Mouse (Mus musculus) ES-Bruce4 (cell line): ENCODE data around the gene Cyp1a2. TPM values are rescaled to one million over a fixed set of nuclear protein-coding genes. Genes with fewer than 3 reads are reported as not detected.
A peak's percentile ranks its signal among the peaks of the same experiment; 100 is the strongest.

Experiments
- H3K27ac ChIP-seq: 2 replicates; pipeline ENCODE4 v1.5.1; 2012; ENCODE audit warnings: low read length, inconsistent platforms; ENCODE audit not compliant: insufficient read depth
- H3K27me3 ChIP-seq: 2 replicates; pipeline ENCODE4 v1.6.1; 2012; ENCODE audit warnings: mild to moderate bottlenecking, low read length, inconsistent platforms; ENCODE audit not compliant: control insufficient read depth, poor library complexity, insufficient read depth, severe bottlenecking
- H3K36me3 ChIP-seq: 2 replicates; pipeline ENCODE4 v1.6.1; 2012; ENCODE audit warnings: inconsistent platforms, mild to moderate bottlenecking, low read length, moderate library complexity; ENCODE audit not compliant: control insufficient read depth, poor library complexity, insufficient read depth, severe bottlenecking
- H3K4me1 ChIP-seq: one replicate; pipeline ENCODE4 v1.8.1; 2011; ENCODE audit warnings: low read length; ENCODE audit not compliant: control insufficient read depth, insufficient read depth
- H3K4me3 ChIP-seq: 2 replicates; pipeline ENCODE4 v1.5.1; 2011; ENCODE audit warnings: low read depth, mild to moderate bottlenecking, low read length
- H3K9ac ChIP-seq: 2 replicates; pipeline ENCODE4 v1.6.1; 2012; ENCODE audit warnings: low read depth, mild to moderate bottlenecking, inconsistent platforms; ENCODE audit not compliant: poor library complexity, severe bottlenecking
- H3K9me3 ChIP-seq: replicated peaks from 2 replicates; pipeline ENCODE4 v1.6.1; 2012; ENCODE audit warnings: mild to moderate bottlenecking, low read length, inconsistent platforms; ENCODE audit not compliant: control insufficient read depth, poor library complexity, insufficient read depth, severe bottlenecking
- CTCF ChIP-seq: IDR thresholded peaks from one replicate; pipeline ENCODE4 v1.8.1; 2011; ENCODE audit warnings: low read depth, low read length
- EP300 ChIP-seq: IDR thresholded peaks from 2 replicates; pipeline ENCODE4 v1.6.1; 2011; ENCODE audit warnings: low read depth, low read length; ENCODE audit not compliant: insufficient read depth
- POLR2A ChIP-seq: IDR thresholded peaks from one replicate; pipeline ENCODE4 v1.8.1; 2011; ENCODE audit warnings: low read length; ENCODE audit not compliant: insufficient read depth
- polyA plus RNA-seq: library from polyadenylated mRNA; stranded (reverse); fragments of >200 nt; gene quantifications from 2 replicates; pipeline ENCODE4 v1.2.4, GENCODE M21; 2011; ENCODE audit warnings: low read depth; ENCODE audit not compliant: missing spikeins, insufficient read depth, insufficient read length

Cyp1a2 gene
- polyA plus RNA-seq, 1 experiment, result not detected

DNA sequence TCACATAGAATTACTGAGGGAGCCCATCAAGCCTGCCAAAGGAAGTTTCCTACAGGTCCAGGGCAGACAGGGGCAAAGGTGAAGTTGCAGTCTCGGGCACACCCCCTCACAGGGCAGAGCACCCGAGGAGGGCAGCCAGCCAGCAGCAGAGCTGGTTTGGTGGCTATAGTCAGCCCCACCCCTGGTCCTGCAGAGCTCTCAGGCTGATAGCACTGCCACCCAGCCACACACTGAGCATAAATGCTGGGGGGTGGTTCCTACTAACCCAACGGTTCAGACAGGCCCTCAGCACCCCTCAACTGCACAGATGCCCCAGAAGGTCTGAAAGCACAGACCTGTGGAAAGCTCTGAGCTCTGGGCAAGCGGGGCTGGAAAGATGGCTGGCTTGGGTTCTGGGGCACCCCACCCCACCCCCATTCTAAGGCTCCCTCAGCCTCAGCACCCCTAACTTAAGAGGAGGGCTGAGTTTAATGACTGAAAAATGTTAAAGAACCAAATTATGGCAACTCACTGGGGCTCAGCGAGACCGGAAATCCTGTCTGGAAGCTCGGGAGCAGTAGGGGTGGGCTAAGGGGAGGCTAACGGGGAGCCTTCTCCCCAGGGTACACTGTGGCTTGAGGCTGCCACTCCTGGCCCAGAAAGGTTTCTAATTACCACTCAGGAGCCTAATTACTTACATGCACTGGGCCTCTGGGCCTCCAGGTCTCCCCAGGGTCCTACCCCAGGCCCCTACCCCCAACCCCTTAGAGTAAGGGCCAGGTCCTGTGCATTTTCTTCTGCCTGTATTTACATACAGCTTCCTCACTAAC lies 44.6 kb downstream of the Cyp1a2 start:
- TF ChIP-seq EP300, result no peak
- no peak for TF ChIP-seq POLR2A
- TF ChIP-seq CTCF, result no peak

GRCm38 (mm10) chr9:57637741-57638322 lies 45.7 kb downstream of the Cyp1a2 start:
- Histone ChIP-seq H3K4me3 (no peak overlapping the region), H3K9me3 (no peaks in the 10 kb centered on the region), H3K27ac (no peak overlapping the region), H3K27me3 (no peaks in the 10 kb centered on the region), H3K4me1 (peaks cover 4% of the 10 kb centered on the region), H3K9ac (no peak overlapping the region), H3K36me3 (no peaks in the 10 kb centered on the region)
- TF ChIP-seq CTCF (no peak), EP300 (no peak), POLR2A (no peak)

More for the DNA sequence above, 44.6 kb downstream of the Cyp1a2 start:
- Histone ChIP-seq H3K27ac (no peak overlapping the region), H3K27me3 (no peaks in the 10 kb centered on the region), H3K4me1 (peaks cover 9% of the 10 kb centered on the region), H3K9ac (no peak overlapping the region), H3K4me3 (no peak overlapping the region), H3K36me3 (no peaks in the 10 kb centered on the region), H3K9me3 (no peaks in the 10 kb centered on the region)

DNA sequence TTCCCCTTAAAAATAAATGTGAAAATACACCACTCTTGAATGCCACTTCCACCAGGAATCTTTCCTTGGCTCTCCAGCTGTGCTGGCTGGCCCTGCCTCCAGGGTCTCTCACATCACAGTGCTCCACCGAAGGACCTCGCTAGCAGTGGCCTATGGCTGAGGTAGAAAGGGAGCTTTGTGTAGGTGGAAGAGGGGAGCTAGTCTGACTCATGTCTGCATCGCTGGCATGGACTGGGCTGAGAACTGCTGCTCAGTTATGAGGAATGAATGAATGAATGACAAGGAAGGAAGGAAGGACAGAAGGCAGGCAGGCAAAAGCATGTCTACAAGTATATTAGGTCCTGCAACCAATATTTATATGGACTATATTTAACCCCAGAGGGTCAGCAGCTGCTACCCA lies 46.2 kb downstream of the Cyp1a2 start:
- Histone ChIP-seq H3K36me3 (no peaks in the 10 kb centered on the region), H3K9ac (no peak overlapping the region), H3K27me3 (no peaks in the 10 kb centered on the region), H3K4me1 (peaks cover 4% of the 10 kb centered on the region), H3K4me3 (no peak overlapping the region), H3K27ac (no peak overlapping the region), H3K9me3 (no peaks in the 10 kb centered on the region)
- TF ChIP-seq POLR2A (no peak), CTCF (no peak)

DNA sequence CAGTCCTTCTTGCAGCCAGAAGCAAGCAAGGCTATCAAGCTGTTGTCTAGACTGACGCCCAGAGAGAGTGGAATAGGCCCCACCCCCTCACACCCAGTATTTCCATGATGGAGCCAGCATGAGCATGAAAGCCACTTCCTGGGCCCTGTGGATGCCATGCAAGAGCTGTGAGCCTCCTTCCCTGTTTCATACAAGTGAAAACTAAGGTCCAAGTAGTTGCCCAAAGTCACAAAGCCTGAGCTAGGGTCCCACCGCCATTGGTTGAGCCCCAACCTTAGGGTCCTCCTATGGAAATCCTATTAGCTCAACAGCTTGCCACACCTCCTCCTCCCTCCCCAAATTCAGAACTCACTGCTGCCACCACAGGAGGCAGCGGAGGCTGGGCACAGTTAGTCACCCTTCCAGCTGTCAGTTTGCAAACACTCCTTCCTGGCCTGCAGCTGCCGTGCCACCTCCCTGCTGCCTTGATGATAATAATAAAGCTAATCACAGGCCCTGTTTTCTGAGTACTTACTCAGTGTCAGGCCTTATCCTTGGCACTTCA lies 50.0 kb downstream of the Cyp1a2 start:
- no peak overlapping the region for H3K9ac ChIP-seq
- no peaks in the 10 kb centered on the region for H3K36me3 ChIP-seq
- no peak overlapping the region for H3K4me3 ChIP-seq
- TF ChIP-seq CTCF (no peak), POLR2A (no peak), EP300 (no peak)
- H3K4me1 ChIP-seq, result no peaks in the 10 kb centered on the region
- no peaks in the 10 kb centered on the region for H3K9me3 ChIP-seq
- no peak overlapping the region for H3K27ac ChIP-seq
- H3K27me3 ChIP-seq, result no peaks in the 10 kb centered on the region

DNA sequence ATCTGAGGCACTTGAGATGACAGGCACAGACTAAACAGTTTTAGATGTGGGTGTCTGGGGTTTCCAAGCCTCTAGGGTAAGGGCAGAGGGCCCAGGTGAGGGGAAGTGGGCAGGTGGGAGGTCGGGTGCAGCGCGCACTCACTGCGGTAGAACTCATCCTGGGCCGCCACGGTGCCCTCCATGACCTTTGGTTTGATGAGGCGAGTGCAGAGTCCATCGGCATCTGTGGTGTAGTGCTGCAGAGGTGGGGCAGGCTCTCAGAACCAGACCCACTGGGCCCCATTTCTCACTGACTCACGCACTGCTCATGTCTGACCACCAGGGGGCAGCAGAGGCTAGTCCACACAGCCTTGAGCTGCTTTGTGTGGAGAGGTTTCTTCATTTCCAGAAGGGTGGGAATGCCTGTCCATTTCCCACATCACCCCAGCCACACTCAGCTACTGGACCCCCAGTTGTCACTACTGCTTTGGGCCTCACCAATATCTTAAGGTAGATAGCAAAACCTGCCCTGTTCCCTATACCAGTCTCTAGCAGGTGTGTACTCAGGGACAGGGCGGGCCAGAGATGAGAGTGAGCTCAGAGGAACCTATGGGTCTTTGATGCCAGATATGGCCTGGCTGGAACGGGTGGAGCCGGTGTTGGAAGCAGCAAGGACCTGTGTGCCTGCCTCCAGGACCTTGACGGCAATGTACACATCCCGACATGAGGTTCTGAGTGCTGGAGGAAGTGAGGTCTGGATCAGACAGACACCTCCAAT lies 54.2 kb downstream of the Cyp1a2 start:
- H3K27ac ChIP-seq, result no peak overlapping the region
- no peaks in the 10 kb centered on the region for H3K4me1 ChIP-seq
- no peak for TF ChIP-seq POLR2A
- peak; percentile 97 for TF ChIP-seq CTCF
- no peak for TF ChIP-seq EP300
- H3K36me3 ChIP-seq, result peaks cover 3% of the 10 kb centered on the region; the same call in 1 of the 2 replicates
- no peak overlapping the region for H3K9ac ChIP-seq
- no peaks in the 10 kb centered on the region for H3K9me3 ChIP-seq
- no peaks in the 10 kb centered on the region for H3K27me3 ChIP-seq
- H3K4me3 ChIP-seq, result no peak overlapping the region
